Mouse (Mus musculus) brain, embryonic 14.5 days (tissue): ENCODE results near the gene Rapgefl1.

Experiments used
- CTCF ChIP-seq: fragments of 200-500 bp; IDR thresholded peaks from 2 replicates; pipeline ENCODE4 v1.5.1; 2012; ENCODE audit warnings: inconsistent platforms, mild to moderate bottlenecking, moderate library complexity, borderline replicate concordance; ENCODE audit not compliant: insufficient read depth, insufficient read length; ENCODE audit errors: extremely low read depth
- POLR2A ChIP-seq: fragments of 200-500 bp; IDR thresholded peaks from 2 replicates; pipeline ENCODE4 v1.6.1; 2012; ENCODE audit warnings: mild to moderate bottlenecking, inconsistent platforms, borderline replicate concordance; ENCODE audit not compliant: poor library complexity, insufficient read depth, insufficient read length, severe bottlenecking; ENCODE audit errors: extremely low read depth

GRCm38 (mm10) chr11:98827877-98828276 lies 8.7 kb upstream of the Rapgefl1 start:
- TF ChIP-seq CTCF (no peak), POLR2A (no peak)
